Mouse (Mus musculus) spleen, adult 2 months (tissue): ENCODE data around the gene Myo10.

Experiments used
- CTCF ChIP-seq: fragments of 200-500 bp; IDR thresholded peaks from 2 replicates; pipeline ENCODE4 v1.5.1; 2011; ENCODE audit warnings: mild to moderate bottlenecking, inconsistent platforms; ENCODE audit not compliant: insufficient read depth, insufficient read length, insufficient replicate concordance; ENCODE audit errors: extremely low read depth
- POLR2A ChIP-seq: fragments of 200-500 bp; IDR thresholded peaks from 2 replicates; pipeline ENCODE4 v1.6.1; 2011; ENCODE audit warnings: low read depth, low read length, inconsistent platforms

DNA sequence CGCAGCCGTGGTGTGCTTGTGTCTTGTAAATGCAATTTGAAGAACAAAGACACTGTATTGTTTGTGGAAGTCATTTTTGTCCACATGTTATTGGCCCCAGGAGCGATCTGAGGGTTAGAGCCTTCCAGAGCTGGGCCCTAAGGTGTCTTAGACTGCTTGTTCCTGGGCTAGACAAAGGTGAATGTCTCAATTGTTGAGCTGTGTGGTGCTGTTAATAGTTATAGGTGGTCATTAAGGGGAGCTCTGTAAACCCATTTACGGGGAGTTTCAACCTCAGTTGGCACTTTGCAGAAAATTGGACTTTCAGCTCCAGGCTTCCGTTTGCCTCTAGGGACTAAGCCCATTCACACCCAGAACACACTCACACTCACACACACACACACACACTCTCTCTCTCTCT lies 31.4 kb downstream of the Myo10 start:
- no peak for TF ChIP-seq CTCF
- no peak for TF ChIP-seq POLR2A
